10 mouse cellular contexts compared by ENCODE assay signal in the genomic region with DNA sequence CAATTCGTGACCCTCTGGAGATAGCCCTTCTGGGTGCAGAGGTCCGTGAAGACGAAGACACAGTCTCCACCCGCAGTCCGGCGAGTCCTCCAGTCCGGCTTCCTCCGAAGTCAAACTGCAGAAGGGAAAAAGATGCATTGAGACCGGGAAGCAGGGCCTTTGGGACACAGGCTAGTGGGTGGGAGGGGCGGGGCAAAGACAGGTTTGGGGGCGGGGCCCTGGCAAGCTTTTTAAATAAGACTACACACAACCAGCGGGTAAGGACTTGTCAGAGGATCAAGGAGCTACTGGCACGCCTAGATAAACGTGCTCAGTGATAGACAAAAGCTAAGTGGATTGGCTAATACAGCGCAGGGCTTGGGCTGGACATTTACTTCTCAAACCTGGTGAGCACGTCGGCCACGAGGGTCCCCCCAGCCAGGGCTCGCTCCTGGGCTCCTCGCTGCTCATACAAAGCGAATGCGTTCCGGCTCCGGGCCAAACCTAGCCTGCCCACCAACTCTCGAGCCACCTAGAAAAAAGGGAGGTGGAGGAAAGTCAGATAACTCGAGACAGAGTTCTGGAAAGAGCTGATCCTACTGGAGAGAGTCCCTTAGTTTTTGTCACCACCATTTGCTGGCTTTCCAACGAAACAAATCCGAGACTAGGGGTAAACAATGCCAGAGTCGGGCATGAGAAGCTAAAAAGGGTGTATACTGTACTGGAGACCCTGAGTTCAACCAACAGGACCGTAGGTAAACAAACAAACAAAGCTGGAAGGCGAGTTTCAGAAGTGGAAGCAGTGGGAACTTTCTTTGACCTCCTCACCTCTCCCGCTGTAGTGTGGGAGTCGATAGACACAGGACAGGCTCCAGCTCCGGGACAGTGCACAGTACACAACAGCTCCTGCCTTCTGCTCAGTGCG. TPM values are rescaled to one million over a fixed set of nuclear protein-coding genes. Genes with fewer than 3 reads are reported as not detected.
DNase-seq lines count a peak whose midpoint lies in the region; ATAC-seq and TF ChIP-seq lines count a peak whose summit lies in the region.
"Had no signal": no experiment of that assay in that cellular context is flagged by ENCODE, and none has a peak within 500 bp of the region (broad histone marks: within the 10 kb centered on the region; RNA-seq: fewer than 3 reads in every experiment).

No protein-coding gene starts in this region.

- no peak overlapping the region for H3K4me3 ChIP-seq in cerebellum, adult 2 months (replicated peaks; ENCODE audit: insufficient read depth, low read depth, low read length)
- peak overlapping the region; percentile 10 for H3K4me3 ChIP-seq in megakaryocyte, embryonic 14.5 days (replicated peaks)
- peak overlapping the region; percentile 47 for H3K4me3 ChIP-seq in limb, embryonic 12.5 days (replicated peaks)
- peak overlapping the region; percentile 27 for H3K4me3 ChIP-seq in stomach, embryonic 15.5 days (replicated peaks)

- TF ChIP-seq POLR2A in cerebellum, adult 2 months (IDR thresholded peaks at IDR 0.05; ENCODE audit: borderline replicate concordance, insufficient read depth, low read length), result no peak

- H3K9ac ChIP-seq in limb, embryonic 12.5 days (replicated peaks), result peak overlapping the region; percentile 63; the same call in 1 of the 2 replicates
- no peak overlapping the region for H3K9ac ChIP-seq in stomach, embryonic 15.5 days

- H3K36me3 ChIP-seq in megakaryocyte, embryonic 14.5 days (replicated peaks; ENCODE audit: low read length), result no peaks in the 10 kb centered on the region
- H3K36me3 ChIP-seq in limb, embryonic 12.5 days, result peaks cover 20% of the 10 kb centered on the region; the same call in 1 of the 2 replicates
- H3K36me3 ChIP-seq in stomach, embryonic 15.5 days, result peaks cover 53% of the 10 kb centered on the region

- ATAC-seq in megakaryocyte, adult 5-6 weeks (ENCODE audit: poor library complexity, severe bottlenecking), result no peak
- ATAC-seq in limb, embryonic 12.5 days (ENCODE audit: insufficient number of reproducible peaks, insufficient read depth, low FRiP score, low TSS enrichment, low read depth), result no peak
- ATAC-seq in stomach, embryonic 15.5 days (ENCODE audit: insufficient read depth, low FRiP score, low read depth), result peak; percentile 11; the same call in 1 of the 2 replicates

- H3K4me2 ChIP-seq in limb, embryonic 12.5 days, result peak overlapping the region; percentile 83
- peak overlapping the region; percentile 41; the same call in 1 of the 2 replicates for H3K4me2 ChIP-seq in stomach, embryonic 15.5 days

- WGBS in cerebellum, adult 2 months, result 60% methylated on average over 35 of the region's 35 CpGs
- 7% methylated on average over 35 of the region's 35 CpGs for WGBS in limb, embryonic 12.5 days
- 45% methylated on average over 35 of the region's 35 CpGs for WGBS in stomach, embryonic 15.5 days

- DNase-seq in cerebellum, adult 2 months, result peak; percentile 19 to 22
- no peak for DNase-seq in cerebellum, postnatal 4 days (ENCODE audit: low spot score in 2 of 2)
- no peak for DNase-seq in layer of hippocampus, adult 9-11 months
- DNase-seq in frontal cortex, postnatal 10 days (ENCODE audit: low spot score in 2 of 2), result no peak

- no peaks in the 10 kb centered on the region for H3K27me3 ChIP-seq in cerebellum, adult 2 months (ENCODE audit: control insufficient read depth, insufficient read depth, low read length)
- peaks cover 89% of the 10 kb centered on the region for H3K27me3 ChIP-seq in megakaryocyte, embryonic 14.5 days (replicated peaks)
- H3K27me3 ChIP-seq in limb, embryonic 12.5 days, result peaks cover 92% of the 10 kb centered on the region
- peaks cover 12% of the 10 kb centered on the region; the same call in 1 of the 2 replicates for H3K27me3 ChIP-seq in stomach, embryonic 15.5 days (replicated peaks)

- no peaks in the 10 kb centered on the region for H3K9me3 ChIP-seq in megakaryocyte, embryonic 14.5 days
- no peaks in the 10 kb centered on the region for H3K9me3 ChIP-seq in limb, embryonic 12.5 days
- H3K9me3 ChIP-seq in stomach, embryonic 15.5 days, result no peaks in the 10 kb centered on the region

- no peak for TF ChIP-seq CTCF in cerebellum, adult 2 months (IDR thresholded peaks at IDR 0.05; ENCODE audit: borderline replicate concordance, insufficient read depth, low read depth, low read length)

- H3K27ac ChIP-seq in cerebellum, adult 2 months (ENCODE audit: insufficient read depth, low read length), result no peak overlapping the region
- no peak overlapping the region for H3K27ac ChIP-seq in limb, embryonic 12.5 days
- peak overlapping the region; percentile 61; the same call in 1 of the 2 replicates for H3K27ac ChIP-seq in stomach, embryonic 15.5 days

- peaks cover 30% of the 10 kb centered on the region for H3K4me1 ChIP-seq in cerebellum, adult 2 months (ENCODE audit: control insufficient read depth, insufficient read depth, low read length)
- peaks cover 40% of the 10 kb centered on the region for H3K4me1 ChIP-seq in megakaryocyte, embryonic 14.5 days
- peaks cover 30% of the 10 kb centered on the region for H3K4me1 ChIP-seq in limb, embryonic 12.5 days (replicated peaks)
- H3K4me1 ChIP-seq in stomach, embryonic 15.5 days, result peaks cover 37% of the 10 kb centered on the region

RNA-seq across cellular contexts. Expression of a gene that starts 5.4 kb away (rescaled TPM):
- polyA plus RNA-seq in cerebellum, adult 2 months (2012; rRNA removed), result 151 and 169 TPM in 2 replicates
- polyA plus RNA-seq in megakaryocyte, embryonic 14.5 days (2012; ENCODE audit: insufficient read depth, low replicate concordance), result 0.72 and 0.89 TPM in 2 replicates
- total RNA-seq in megakaryocyte, adult 5-6 weeks (2015), result not detected in 2 replicates
- 0.07 TPM in 1 of 2 replicates, not detected in the other for total RNA-seq in megakaryocyte, adult 5-6 weeks (2017)
- polyA plus RNA-seq in limb, embryonic 12.5 days (2016; fragmentation: Nextera tagmentation; extraction: Ambion mirVana), result 0.24 and 0.27 TPM in 2 replicates
- polyA plus RNA-seq in stomach, embryonic 15.5 days (2015; fragmentation: Nextera tagmentation; extraction: Ambion mirVana), result 2.0 and 2.6 TPM in 2 replicates
- total RNA-seq: hematopoietic stem cell, adult 5-6 weeks had no signal

RNA-seq across cellular contexts. Expression of a gene that starts 6.2 kb away (rescaled TPM):
- 67.6 and 71.0 TPM in 2 replicates for polyA plus RNA-seq in cerebellum, adult 2 months (2012; rRNA removed)
- 2.3 and 6.6 TPM in 2 replicates for polyA plus RNA-seq in megakaryocyte, embryonic 14.5 days (2012; ENCODE audit: insufficient read depth, low replicate concordance)
- total RNA-seq in megakaryocyte, adult 5-6 weeks (2015), result 0.96 and 1.6 TPM in 2 replicates
- 1.8 and 3.8 TPM in 2 replicates for total RNA-seq in megakaryocyte, adult 5-6 weeks (2017)
- 5.3 and 7.0 TPM in 2 replicates for polyA plus RNA-seq in limb, embryonic 12.5 days (2016; fragmentation: Nextera tagmentation; extraction: Ambion mirVana)
- polyA plus RNA-seq in stomach, embryonic 15.5 days (2015; fragmentation: Nextera tagmentation; extraction: Ambion mirVana), result 19.7 and 23.5 TPM in 2 replicates
- total RNA-seq: hematopoietic stem cell, adult 5-6 weeks had no signal

RNA-seq across cellular contexts. Expression of a gene that starts 9.2 kb away (rescaled TPM):
- 44.3 and 47.8 TPM in 2 replicates for polyA plus RNA-seq in cerebellum, adult 2 months (2012; rRNA removed)
- not detected in 2 replicates for polyA plus RNA-seq in megakaryocyte, embryonic 14.5 days (2012; ENCODE audit: insufficient read depth, low replicate concordance)
- total RNA-seq in megakaryocyte, adult 5-6 weeks (2015), result not detected in 2 replicates
- total RNA-seq in megakaryocyte, adult 5-6 weeks (2017), result not detected in 2 replicates
- 6.3 and 6.4 TPM in 2 replicates for polyA plus RNA-seq in limb, embryonic 12.5 days (2016; fragmentation: Nextera tagmentation; extraction: Ambion mirVana)
- 3.4 and 3.8 TPM in 2 replicates for polyA plus RNA-seq in stomach, embryonic 15.5 days (2015; fragmentation: Nextera tagmentation; extraction: Ambion mirVana)
- total RNA-seq: hematopoietic stem cell, adult 5-6 weeks; monocyte, adult 5-6 weeks had no signal

RNA-seq across cellular contexts. Expression of a gene that starts 10.3 kb away (rescaled TPM):
- polyA plus RNA-seq in cerebellum, adult 2 months (2012; rRNA removed), result 0.82 and 1.0 TPM in 2 replicates
- 0.13 TPM in 1 of 2 replicates, not detected in the other for polyA plus RNA-seq in megakaryocyte, embryonic 14.5 days (2012; ENCODE audit: insufficient read depth, low replicate concordance)
- 0.11 TPM in 1 of 2 replicates, not detected in the other for total RNA-seq in megakaryocyte, adult 5-6 weeks (2015)
- total RNA-seq in megakaryocyte, adult 5-6 weeks (2017), result 0.07 and 0.37 TPM in 2 replicates
- 0.24 TPM in 1 of 2 replicates, not detected in the other for polyA plus RNA-seq in limb, embryonic 12.5 days (2016; fragmentation: Nextera tagmentation; extraction: Ambion mirVana)
- 0.19 and 0.34 TPM in 2 replicates for polyA plus RNA-seq in stomach, embryonic 15.5 days (2015; fragmentation: Nextera tagmentation; extraction: Ambion mirVana)
- total RNA-seq: hematopoietic stem cell, adult 5-6 weeks had no signal

RNA-seq across cellular contexts. Expression of a gene that starts 45.2 kb away (rescaled TPM):
- 39.1 and 39.3 TPM in 2 replicates for polyA plus RNA-seq in cerebellum, adult 2 months (2012; rRNA removed)
- polyA plus RNA-seq in megakaryocyte, embryonic 14.5 days (2012; ENCODE audit: insufficient read depth, low replicate concordance), result 63.2 and 80.7 TPM in 2 replicates
- 14.5 and 15.2 TPM in 2 replicates for total RNA-seq in megakaryocyte, adult 5-6 weeks (2015)
- 32.2 and 34.4 TPM in 2 replicates for total RNA-seq in megakaryocyte, adult 5-6 weeks (2017)
- polyA plus RNA-seq in limb, embryonic 12.5 days (2016; fragmentation: Nextera tagmentation; extraction: Ambion mirVana), result 87.6 and 90.7 TPM in 2 replicates
- polyA plus RNA-seq in stomach, embryonic 15.5 days (2015; fragmentation: Nextera tagmentation; extraction: Ambion mirVana), result 58.5 and 64.0 TPM in 2 replicates

Comparison
In these comparisons a context has a peak if more than half of its experiments do, and no peak if none do; other contexts are left out.
1. DNase-seq: peak in cerebellum, adult 2 months (2 of 2); none in cerebellum, postnatal 4 days (0 of 2), layer of hippocampus, adult 9-11 months (single experiment) and frontal cortex, postnatal 10 days (0 of 2).
2. RNA of a gene that starts 5.4 kb away (polyA plus RNA-seq): 151 to 169 TPM in cerebellum, adult 2 months; 2.0 to 2.6 TPM in stomach, embryonic 15.5 days, 0.72 to 0.89 TPM in megakaryocyte, embryonic 14.5 days and 0.24 to 0.27 TPM in limb, embryonic 12.5 days; every median in the first group is over 10 times any median in the second.